Mouse (Mus musculus) heart, embryonic 16.5 days (tissue): ENCODE measurements around the gene Rnase2a. TPM values are rescaled to one million over a fixed set of nuclear protein-coding genes. Genes with fewer than 3 reads are reported as not detected.
"Not testable (repeated sequence)": the region's sequence is repeated elsewhere in the genome, so short reads cannot be mapped to it uniquely, and the experiment has no call there.

ENCODE experiments used
- ATAC-seq: fragments of 200-750 bp; cut with Nextera tagmentation; replicated peaks from 2 replicates; pipeline ENCODE4 v1.8.0; 2017; ENCODE audit warnings: moderate number of reproducible peaks; ENCODE audit not compliant: insufficient read depth, low FRiP score; ENCODE audit errors: extremely low read depth
- H3K27ac ChIP-seq: fragments of 300-500 bp; sonication (generic); 2 replicates; pipeline ENCODE4 v1.5.1; 2014; ENCODE audit warnings: mild to moderate bottlenecking, low read length, control low read depth, moderate library complexity
- H3K27me3 ChIP-seq: fragments of 300-500 bp; sonication (generic); 2 replicates; pipeline ENCODE4 v1.6.1; 2014; ENCODE audit warnings: low read length, mixed read lengths; ENCODE audit not compliant: control insufficient read depth, insufficient read depth
- H3K36me3 ChIP-seq: fragments of 300-500 bp; sonication (generic); 2 replicates; pipeline ENCODE4 v1.6.1; 2014; ENCODE audit not compliant: control insufficient read depth, insufficient read depth
- H3K4me1 ChIP-seq: fragments of 300-500 bp; sonication (generic); 2 replicates; pipeline ENCODE4 v1.6.1; 2014; ENCODE audit warnings: low read length, mixed read lengths; ENCODE audit not compliant: control insufficient read depth, insufficient read depth
- H3K4me2 ChIP-seq: fragments of 300-500 bp; sonication (generic); 2 replicates; pipeline ENCODE4 v1.6.1; 2014; ENCODE audit warnings: low read depth, mild to moderate bottlenecking, control low read depth, low read length
- H3K4me3 ChIP-seq: fragments of 300-500 bp; sonication (generic); 2 replicates; pipeline ENCODE4 v1.5.1; 2014; ENCODE audit warnings: mild to moderate bottlenecking, control low read depth, low read length
- H3K9ac ChIP-seq: fragments of 300-500 bp; sonication (generic); 2 replicates; pipeline ENCODE4 v1.6.1; 2014; ENCODE audit warnings: low read length, control low read depth
- H3K9me3 ChIP-seq: fragments of 300-500 bp; sonication (generic); replicated peaks from 2 replicates; pipeline ENCODE4 v1.6.1; 2016; ENCODE audit warnings: low read length; ENCODE audit not compliant: control insufficient read depth
- WGBS: fragments of 180-500 bp; shearing (Covaris S2); extraction: QIAGEN DNeasy Blood & Tissue Kit; methylation state at CpG from one replicate; pipeline ENCODE4 v1.1.7; 2014; 5-methylcytosine and 5-hydroxymethylcytosine counted together
- polyA plus RNA-seq: library from polyadenylated mRNA; unstranded; fragments of >200 nt; fragmentation: Nextera tagmentation; extraction: Ambion mirVana; gene quantifications from 2 replicates; pipeline ENCODE4 v1.2.1, GENCODE M21; 2015

Gene Rnase2a
- not detected in 2 replicates for polyA plus RNA-seq

GRCm38 (mm10) chr14:51256041-51256440 is at the start of gene Rnase2a:
TSS of gene Rnase2a (minus strand) at chr14:51256112.
- 88% methylated on average over 3 of the region's 3 CpGs for WGBS
- Histone ChIP-seq H3K36me3 (no peaks in the 10 kb centered on the region), H3K27ac (no peak within 1 kb of the TSS), H3K9ac (no peak within 1 kb of the TSS), H3K4me2 (no peak within 1 kb of the TSS), H3K4me3 (no peak within 1 kb of the TSS), H3K9me3 (no peaks in the 10 kb centered on the region), H3K27me3 (no peaks in the 10 kb centered on the region), H3K4me1 (no peaks in the 10 kb centered on the region)
- ATAC-seq: no peak

GRCm38 (mm10) chr14:51291505-51291904 is 35.6 kb upstream of the Rnase2a start:
- Histone ChIP-seq H3K4me2 (no peak overlapping the region), H3K9me3 (no peaks in the 10 kb centered on the region), H3K36me3 (no peaks in the 10 kb centered on the region), H3K4me3 (no peak overlapping the region), H3K9ac (no peak overlapping the region), H3K4me1 (no peaks in the 10 kb centered on the region), H3K27ac (no peak overlapping the region), H3K27me3 (no peaks in the 10 kb centered on the region)
- ATAC-seq: no peak; the same call in 1 of the 2 replicates
- WGBS: 41% methylated on average over 1 of the region's 1 CpGs

GRCm38 (mm10) chr14:51278515-51278914 is 22.6 kb upstream of the Rnase2a start:
- not testable (repeated sequence) for H3K9ac ChIP-seq, H3K9me3 ChIP-seq, H3K27me3 ChIP-seq, H3K4me2 ChIP-seq, H3K27ac ChIP-seq, H3K36me3 ChIP-seq, ATAC-seq, H3K4me3 ChIP-seq, H3K4me1 ChIP-seq
- 56% methylated on average over 1 of the region's 1 CpGs for WGBS

GRCm38 (mm10) chr14:51268677-51269076 is 12.8 kb upstream of the Rnase2a start:
- Histone ChIP-seq H3K4me2 (no peak overlapping the region), H3K36me3 (no peaks in the 10 kb centered on the region), H3K4me1 (no peaks in the 10 kb centered on the region; the same call in 1 of the 2 replicates), H3K9me3 (no peaks in the 10 kb centered on the region), H3K9ac (no peak overlapping the region), H3K27me3 (no peaks in the 10 kb centered on the region), H3K4me3 (no peak overlapping the region), H3K27ac (no peak overlapping the region)
- 58% methylated on average over 1 of the region's 1 CpGs for WGBS
- ATAC-seq: no peak

GRCm38 (mm10) chr14:51266113-51266512 is 10.2 kb upstream of the Rnase2a start:
- H3K4me1 ChIP-seq: no peaks in the 10 kb centered on the region; the same call in 1 of the 2 replicates
- WGBS: 1% methylated on average over 9 of the region's 9 CpGs
- no peaks in the 10 kb centered on the region for H3K27me3 ChIP-seq
- H3K9me3 ChIP-seq: no peaks in the 10 kb centered on the region
- peak overlapping the region; percentile 48 for H3K4me2 ChIP-seq
- H3K36me3 ChIP-seq: no peaks in the 10 kb centered on the region
- H3K9ac ChIP-seq: 0 out of 2 replicates have a peak overlapping the region, but pooled peaks have one; percentile 32
- H3K4me3 ChIP-seq: no peak overlapping the region
- peak; percentile 95 for ATAC-seq
- H3K27ac ChIP-seq: peak overlapping the region; percentile 73

- ATAC-seq: peak; percentile 71
- peak overlapping the region; percentile 73 for H3K27ac ChIP-seq
- WGBS: 14% methylated on average over 4 of the region's 4 CpGs
- peak overlapping the region; percentile 48 for H3K4me2 ChIP-seq
- no peaks in the 10 kb centered on the region for H3K36me3 ChIP-seq
- H3K4me3 ChIP-seq: no peak overlapping the region
- no peaks in the 10 kb centered on the region for H3K9me3 ChIP-seq
- 0 out of 2 replicates have a peak overlapping the region, but pooled peaks have one; percentile 32 for H3K9ac ChIP-seq
- H3K4me1 ChIP-seq: no peaks in the 10 kb centered on the region; the same call in 1 of the 2 replicates
- no peaks in the 10 kb centered on the region for H3K27me3 ChIP-seq
Observed at GRCm38 (mm10) chr14:51265667-51266066, 9.8 kb upstream of the Rnase2a start.

- Histone ChIP-seq H3K9me3 (no peaks in the 10 kb centered on the region), H3K36me3 (no peaks in the 10 kb centered on the region), H3K27ac (no peak overlapping the region), H3K27me3 (no peaks in the 10 kb centered on the region), H3K4me3 (no peak overlapping the region), H3K4me1 (no peaks in the 10 kb centered on the region; the same call in 1 of the 2 replicates), H3K4me2 (no peak overlapping the region), H3K9ac (no peak overlapping the region)
- ATAC-seq: no peak
Observed at GRCm38 (mm10) chr14:51262397-51262796, 6.5 kb upstream of the Rnase2a start.

- WGBS: 79% methylated on average over 7 of the region's 7 CpGs
- Histone ChIP-seq H3K4me1 (no peaks in the 10 kb centered on the region), H3K9ac (no peak overlapping the region), H3K27me3 (no peaks in the 10 kb centered on the region), H3K27ac (no peak overlapping the region), H3K36me3 (no peaks in the 10 kb centered on the region), H3K4me3 (no peak overlapping the region), H3K9me3 (no peaks in the 10 kb centered on the region), H3K4me2 (no peak overlapping the region)
- ATAC-seq: no peak
Observed at GRCm38 (mm10) chr14:51259741-51260140, 3.8 kb upstream of the Rnase2a start.

- Histone ChIP-seq H3K9me3 (no peaks in the 10 kb centered on the region), H3K27me3 (no peaks in the 10 kb centered on the region), H3K36me3 (no peaks in the 10 kb centered on the region), H3K27ac (no peak overlapping the region), H3K4me2 (no peak overlapping the region), H3K9ac (no peak overlapping the region), H3K4me3 (no peak overlapping the region), H3K4me1 (no peaks in the 10 kb centered on the region)
- no peak for ATAC-seq
- 72% methylated on average over 1 of the region's 1 CpGs for WGBS
Observed at GRCm38 (mm10) chr14:51253569-51253968, 2.3 kb downstream of the Rnase2a start.
